Mouse (Mus musculus) limb, embryonic 12.5 days (tissue): ENCODE measurements at regions not wholly inside any gene's neighbourhood (a gene's known extent, or its start where the extent isn't known, plus 50 kb on each side); places are given as distances from the start of the nearest gene placed in this dataset.

ENCODE experiments used
- ATAC-seq: fragments of 200-750 bp; cut with Nextera tagmentation; 2 replicates; pipeline ENCODE4 v1.8.0; 2017; ENCODE audit warnings: low read depth, moderate TSS enrichment; ENCODE audit not compliant: insufficient number of reproducible peaks, insufficient read depth, low FRiP score, low TSS enrichment
- H3K27ac ChIP-seq: fragments of 300-500 bp; sonication (generic); 2 replicates; pipeline ENCODE4 v1.5.1; 2016; ENCODE audit warnings: mild to moderate bottlenecking, moderate library complexity
- H3K27me3 ChIP-seq: fragments of 300-500 bp; sonication (generic); 2 replicates; pipeline ENCODE4 v1.6.1; 2016; ENCODE audit warnings: mild to moderate bottlenecking, moderate library complexity
- H3K36me3 ChIP-seq: fragments of 300-500 bp; sonication (generic); 2 replicates; pipeline ENCODE4 v1.6.1; 2016; ENCODE audit warnings: mild to moderate bottlenecking, moderate library complexity
- H3K4me1 ChIP-seq: fragments of 300-500 bp; sonication (generic); replicated peaks from 2 replicates; pipeline ENCODE4 v1.6.1; 2016
- H3K4me2 ChIP-seq: fragments of 300-500 bp; sonication (generic); 2 replicates; pipeline ENCODE4 v1.6.1; 2016; ENCODE audit warnings: mild to moderate bottlenecking, moderate library complexity
- H3K4me3 ChIP-seq: fragments of 300-500 bp; sonication (generic); replicated peaks from 2 replicates; pipeline ENCODE4 v1.5.1; 2016; ENCODE audit warnings: mild to moderate bottlenecking
- H3K9ac ChIP-seq: fragments of 300-500 bp; sonication (generic); replicated peaks from 2 replicates; pipeline ENCODE4 v1.6.1; 2016; ENCODE audit warnings: mild to moderate bottlenecking, moderate library complexity
- H3K9me3 ChIP-seq: fragments of 300-500 bp; sonication (generic); 2 replicates; pipeline ENCODE4 v1.6.1; 2016; ENCODE audit warnings: mild to moderate bottlenecking, moderate library complexity
- WGBS: fragments of 180-500 bp; shearing (Covaris S2); methylation state at CpG from one replicate; pipeline ENCODE4 v1.1.7; 2016; 5-methylcytosine and 5-hydroxymethylcytosine counted together

- H3K27me3 ChIP-seq: peaks cover 57% of the 10 kb centered on the region
- no peaks in the 10 kb centered on the region for H3K36me3 ChIP-seq
- no peak overlapping the region for H3K27ac ChIP-seq
- H3K9me3 ChIP-seq: no peaks in the 10 kb centered on the region
- no peak overlapping the region for H3K9ac ChIP-seq
- H3K4me3 ChIP-seq: no peak overlapping the region
- H3K4me2 ChIP-seq: no peak overlapping the region
- 34% methylated on average over 8 of the region's 8 CpGs for WGBS
- H3K4me1 ChIP-seq: peaks cover 22% of the 10 kb centered on the region
- ATAC-seq: no peak
These were observed 79.6 kb upstream of the Grik3 start for GRCm38 (mm10) chr4:125410736-125411441.

- Histone ChIP-seq H3K27ac (no peak overlapping the region), H3K4me1 (no peaks in the 10 kb centered on the region), H3K4me3 (no peak overlapping the region), H3K9ac (no peak overlapping the region), H3K4me2 (no peak overlapping the region), H3K27me3 (peaks cover 45% of the 10 kb centered on the region), H3K9me3 (no peaks in the 10 kb centered on the region), H3K36me3 (no peaks in the 10 kb centered on the region)
- ATAC-seq: no peak
- 83% methylated on average over 13 of the region's 13 CpGs for WGBS
These were observed 91.0 kb upstream of the Grik3 start for GRCm38 (mm10) chr4:125399376-125400112.

GRCm38 (mm10) chr4:125397007-125397461, 93.5 kb upstream of the Grik3 start:
- H3K27ac ChIP-seq: no peak overlapping the region
- H3K4me1 ChIP-seq: no peaks in the 10 kb centered on the region
- no peak overlapping the region for H3K4me3 ChIP-seq
- 59% methylated on average over 12 of the region's 12 CpGs for WGBS
- no peak for ATAC-seq
- H3K36me3 ChIP-seq: no peaks in the 10 kb centered on the region
- peaks cover 40% of the 10 kb centered on the region for H3K27me3 ChIP-seq
- H3K9me3 ChIP-seq: no peaks in the 10 kb centered on the region
- no peak overlapping the region for H3K9ac ChIP-seq
- no peak overlapping the region for H3K4me2 ChIP-seq

GRCm38 (mm10) chr4:125391269-125391668, 99.2 kb upstream of the Grik3 start:
- 69% methylated on average over 6 of the region's 6 CpGs for whole genome bisulfite sequencing

GRCm38 (mm10) chr4:125385811-125386210, 104.7 kb upstream of the Grik3 start:
- 0 out of 2 replicates have a peak, but pooled peaks cover 3% of the 10 kb centered on the region for H3K9me3 ChIP-seq
- H3K9ac ChIP-seq: no peak overlapping the region
- H3K27me3 ChIP-seq: peaks cover 12% of the 10 kb centered on the region; the same call in 1 of the 2 replicates
- no peak overlapping the region for H3K4me2 ChIP-seq
- WGBS: 69% methylated on average over 4 of the region's 4 CpGs
- no peaks in the 10 kb centered on the region for H3K4me1 ChIP-seq
- H3K27ac ChIP-seq: no peak overlapping the region
- H3K36me3 ChIP-seq: no peaks in the 10 kb centered on the region
- no peak for ATAC-seq
- H3K4me3 ChIP-seq: no peak overlapping the region

More at GRCm38 (mm10) chr4:125391269-125391668, 99.2 kb upstream of the Grik3 start:
- Histone ChIP-seq H3K4me1 (no peaks in the 10 kb centered on the region), H3K27ac (no peak overlapping the region), H3K36me3 (no peaks in the 10 kb centered on the region), H3K4me3 (no peak overlapping the region), H3K4me2 (no peak overlapping the region), H3K27me3 (peaks cover 36% of the 10 kb centered on the region), H3K9me3 (no peaks in the 10 kb centered on the region), H3K9ac (no peak overlapping the region)
- no peak for ATAC-seq

GRCm38 (mm10) chr4:125364011-125364410, 126.5 kb upstream of the Grik3 start:
- Histone ChIP-seq H3K36me3 (no peaks in the 10 kb centered on the region), H3K4me3 (no peak overlapping the region), H3K27ac (no peak overlapping the region), H3K4me1 (no peaks in the 10 kb centered on the region), H3K4me2 (no peak overlapping the region), H3K27me3 (peaks cover 13% of the 10 kb centered on the region; the same call in 1 of the 2 replicates), H3K9me3 (no peaks in the 10 kb centered on the region), H3K9ac (no peak overlapping the region)
- 63% methylated on average over 9 of the region's 9 CpGs for WGBS
- ATAC-seq: no peak

GRCm38 (mm10) chr4:125361611-125362520, 128.6 kb upstream of the Grik3 start:
- Histone ChIP-seq H3K4me1 (no peaks in the 10 kb centered on the region), H3K4me3 (no peak overlapping the region), H3K27ac (no peak overlapping the region), H3K4me2 (no peak overlapping the region), H3K36me3 (no peaks in the 10 kb centered on the region), H3K9me3 (no peaks in the 10 kb centered on the region), H3K9ac (no peak overlapping the region), H3K27me3 (peaks cover 13% of the 10 kb centered on the region; the same call in 1 of the 2 replicates)
- no peak for ATAC-seq
- 65% methylated on average over 18 of the region's 18 CpGs for WGBS

- H3K27me3 ChIP-seq: peaks cover 13% of the 10 kb centered on the region; the same call in 1 of the 2 replicates
- no peak overlapping the region for H3K4me3 ChIP-seq
- no peaks in the 10 kb centered on the region for H3K36me3 ChIP-seq
- no peak overlapping the region for H3K9ac ChIP-seq
- H3K4me1 ChIP-seq: no peaks in the 10 kb centered on the region
- no peak overlapping the region for H3K4me2 ChIP-seq
- 95% methylated on average over 2 of the region's 2 CpGs for WGBS
- H3K9me3 ChIP-seq: no peaks in the 10 kb centered on the region
- H3K27ac ChIP-seq: no peak overlapping the region
- no peak for ATAC-seq
These were observed 132.1 kb upstream of the Grik3 start for GRCm38 (mm10) chr4:125358356-125358755.

- H3K4me1 ChIP-seq: no peaks in the 10 kb centered on the region
- WGBS: 32% methylated on average over 8 of the region's 8 CpGs
- H3K36me3 ChIP-seq: no peaks in the 10 kb centered on the region
- H3K9me3 ChIP-seq: no peaks in the 10 kb centered on the region
- no peak overlapping the region for H3K27ac ChIP-seq
- no peak overlapping the region for H3K4me2 ChIP-seq
- H3K4me3 ChIP-seq: no peak overlapping the region
- H3K27me3 ChIP-seq: peaks cover 11% of the 10 kb centered on the region; the same call in 1 of the 2 replicates
- no peak for ATAC-seq
- H3K9ac ChIP-seq: no peak overlapping the region
These were observed 134.1 kb upstream of the Grik3 start for GRCm38 (mm10) chr4:125356441-125356840.

GRCm38 (mm10) chr4:125354742-125355141, 135.8 kb upstream of the Grik3 start:
- no peak for ATAC-seq
- no peak overlapping the region for H3K9ac ChIP-seq
- no peaks in the 10 kb centered on the region for H3K4me1 ChIP-seq
- H3K9me3 ChIP-seq: no peaks in the 10 kb centered on the region
- H3K4me2 ChIP-seq: no peak overlapping the region
- no peak overlapping the region for H3K27ac ChIP-seq
- peaks cover 2% of the 10 kb centered on the region; the same call in 1 of the 2 replicates for H3K27me3 ChIP-seq
- WGBS: 58% methylated on average over 3 of the region's 3 CpGs
- H3K36me3 ChIP-seq: no peaks in the 10 kb centered on the region
- H3K4me3 ChIP-seq: no peak overlapping the region

GRCm38 (mm10) chr4:125350056-125350455, 140.4 kb upstream of the Grik3 start:
- no peak overlapping the region for H3K4me3 ChIP-seq
- 79% methylated on average over 1 of the region's 1 CpGs for WGBS
- no peak for ATAC-seq

More at GRCm38 (mm10) chr4:125350056-125350455, 140.4 kb upstream of the Grik3 start:
- Histone ChIP-seq H3K36me3 (no peaks in the 10 kb centered on the region), H3K4me2 (no peak overlapping the region), H3K9ac (no peak overlapping the region), H3K27ac (no peak overlapping the region), H3K4me1 (no peaks in the 10 kb centered on the region), H3K9me3 (no peaks in the 10 kb centered on the region), H3K27me3 (peaks cover 3% of the 10 kb centered on the region; the same call in 1 of the 2 replicates)
